Mouse (Mus musculus): ENCODE results near the gene Odf4.
"Not testable (repeated sequence)": the region's sequence is repeated elsewhere in the genome, so short reads cannot be mapped to it uniquely, and the experiment has no call there.

The Odf4 gene

GRCm38 (mm10) chr11:68926981-68927380, at the start of gene Odf4:
TSS of gene Odf4 (minus strand) at chr11:68927081.
- DNase-seq (ENCODE audit: low spot score) = no peak

GRCm38 (mm10) chr11:68975601-68976000, 48.7 kb upstream of the Odf4 start:
- no peak for DNase-seq (ENCODE audit: low spot score)

GRCm38 (mm10) chr11:68975085-68975484, 48.2 kb upstream of the Odf4 start, which contains the start of gene Rangrf:
TSS of gene Rangrf (minus strand) at chr11:68975185.
- DNase-seq (ENCODE audit: low spot score) = no peak

- no peak for DNase-seq (ENCODE audit: low spot score)
These were observed 47.2 kb upstream of the Odf4 start for GRCm38 (mm10) chr11:68974059-68974450.

- peak; percentile 66 for DNase-seq (ENCODE audit: low spot score)
These were observed 46.6 kb upstream of the Odf4 start for GRCm38 (mm10) chr11:68973250-68974058.

GRCm38 (mm10) chr11:68970232-68970631, 43.4 kb upstream of the Odf4 start:
- no peak for DNase-seq (ENCODE audit: low spot score)

GRCm38 (mm10) chr11:68968752-68969151, 41.9 kb upstream of the Odf4 start:
- no peak for DNase-seq (ENCODE audit: low spot score)

GRCm38 (mm10) chr11:68967337-68968282, 40.7 kb upstream of the Odf4 start, which contains the start of gene Slc25a35:
TSS of gene Slc25a35 (plus strand) at chr11:68968131.
- DNase-seq (ENCODE audit: low spot score) = peak; percentile 82

GRCm38 (mm10) chr11:68966554-68966953, 39.7 kb upstream of the Odf4 start:
- no peak for DNase-seq (ENCODE audit: low spot score)

- peak; percentile 78 for DNase-seq (ENCODE audit: low spot score)
These were observed 39.0 kb upstream of the Odf4 start for GRCm38 (mm10) chr11:68965845-68966244.

- DNase-seq (ENCODE audit: low spot score) = no peak
These were observed 38.2 kb upstream of the Odf4 start for GRCm38 (mm10) chr11:68965050-68965449.

- no peak for DNase-seq (ENCODE audit: low spot score)
These were observed 36.5 kb upstream of the Odf4 start for GRCm38 (mm10) chr11:68963405-68963804.

GRCm38 (mm10) chr11:68962159-68962558, 35.3 kb upstream of the Odf4 start:
- not testable (repeated sequence) for DNase-seq (ENCODE audit: low spot score)

- DNase-seq (ENCODE audit: low spot score) = no peak
These were observed 34.7 kb upstream of the Odf4 start for GRCm38 (mm10) chr11:68961596-68961995.

GRCm38 (mm10) chr11:68957971-68958370, 31.1 kb upstream of the Odf4 start:
- no peak for DNase-seq (ENCODE audit: low spot score)

- no peak for DNase-seq (ENCODE audit: low spot score)
These were observed 30.4 kb upstream of the Odf4 start, which contains the start of gene Arhgef15 for GRCm38 (mm10) chr11:68957308-68957707. TSS of gene Arhgef15 (minus strand) at chr11:68957480.

GRCm38 (mm10) chr11:68956697-68957096, 29.8 kb upstream of the Odf4 start:
- DNase-seq (ENCODE audit: low spot score) = no peak

GRCm38 (mm10) chr11:68956107-68956506, 29.2 kb upstream of the Odf4 start:
- DNase-seq (ENCODE audit: low spot score) = no peak

GRCm38 (mm10) chr11:68955473-68955872, 28.6 kb upstream of the Odf4 start:
- DNase-seq (ENCODE audit: low spot score) = no peak

- DNase-seq (ENCODE audit: low spot score) = no peak
These were observed 27.5 kb upstream of the Odf4 start for GRCm38 (mm10) chr11:68954408-68954807.

- DNase-seq (ENCODE audit: low spot score) = no peak
These were observed 27.0 kb upstream of the Odf4 start for GRCm38 (mm10) chr11:68953903-68954302.

- no peak for DNase-seq (ENCODE audit: low spot score)
These were observed 20.7 kb upstream of the Odf4 start for GRCm38 (mm10) chr11:68947542-68947993.

Measured in T-cell, adult 2 months (primary cell).